Mouse (Mus musculus) lung, embryonic 15.5 days (tissue): ENCODE data around the gene Sertad1. TPM values are rescaled to one million over a fixed set of nuclear protein-coding genes. Genes with fewer than 3 reads are reported as not detected.

Experiments
- ATAC-seq: fragments of 200-750 bp; cut with Nextera tagmentation; 2 replicates; pipeline ENCODE4 v1.8.0; 2017; ENCODE audit warnings: moderate number of reproducible peaks, borderline replicate concordance; ENCODE audit not compliant: low FRiP score, low TSS enrichment; ENCODE audit errors: extremely low read depth
- H3K27ac ChIP-seq: fragments of 300-500 bp; sonication (generic); 2 replicates; pipeline ENCODE4 v1.5.1; 2015; ENCODE audit warnings: moderate library complexity, mild to moderate bottlenecking, inconsistent platforms
- H3K27me3 ChIP-seq: fragments of 300-500 bp; sonication (generic); 2 replicates; pipeline ENCODE4 v1.6.1; 2015; ENCODE audit warnings: inconsistent platforms
- H3K36me3 ChIP-seq: fragments of 300-500 bp; sonication (generic); 2 replicates; pipeline ENCODE4 v1.6.1; 2015; ENCODE audit warnings: inconsistent platforms
- H3K4me1 ChIP-seq: fragments of 300-500 bp; sonication (generic); 2 replicates; pipeline ENCODE4 v1.6.1; 2015; ENCODE audit warnings: inconsistent platforms
- H3K4me2 ChIP-seq: fragments of 300-500 bp; sonication (generic); 2 replicates; pipeline ENCODE4 v1.6.1; 2015; ENCODE audit warnings: inconsistent platforms, mild to moderate bottlenecking, moderate library complexity
- H3K4me3 ChIP-seq: fragments of 300-500 bp; sonication (generic); 2 replicates; pipeline ENCODE4 v1.5.1; 2015; ENCODE audit warnings: mild to moderate bottlenecking, inconsistent platforms
- H3K9ac ChIP-seq: fragments of 300-500 bp; sonication (generic); 2 replicates; pipeline ENCODE4 v1.6.1; 2015; ENCODE audit warnings: inconsistent platforms
- H3K9me3 ChIP-seq: fragments of 300-500 bp; sonication (generic); 2 replicates; pipeline ENCODE4 v1.6.1; 2016; ENCODE audit warnings: inconsistent platforms
- WGBS: fragments of 180-500 bp; shearing (Covaris S2); methylation state at CpG from one replicate; pipeline ENCODE4 v1.1.7; 2015; 5-methylcytosine and 5-hydroxymethylcytosine counted together
- polyA plus RNA-seq: library from polyadenylated mRNA; unstranded; fragments of >200 nt; fragmentation: Nextera tagmentation; extraction: Ambion mirVana; gene quantifications from 2 replicates; pipeline ENCODE4 v1.2.1, GENCODE M21; 2015

Gene Sertad1
- polyA plus RNA-seq, 1 experiment from 2014 or later = 49.6 TPM

DNA sequence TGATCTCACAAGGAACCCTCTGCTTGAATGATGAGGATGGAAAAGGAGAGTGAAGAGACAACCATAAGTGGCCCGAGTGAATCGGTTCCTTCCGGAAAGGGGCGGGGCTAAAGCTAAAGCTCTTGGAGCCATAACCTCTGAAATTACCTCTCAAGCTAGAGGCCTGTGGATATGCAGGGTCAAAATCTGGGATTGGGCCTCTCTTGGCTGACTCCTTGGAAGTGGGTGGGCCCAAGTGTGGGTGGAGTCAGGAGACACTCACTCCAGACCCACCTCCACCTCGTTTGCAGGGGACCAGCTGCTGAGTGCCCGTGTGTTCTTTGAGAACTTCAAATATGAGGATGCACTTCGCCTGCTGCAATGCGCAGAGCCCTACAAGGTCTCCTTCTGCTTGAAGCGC, 28.3 kb downstream of the Sertad1 start:
- Histone ChIP-seq H3K4me3 (no peak overlapping the region), H3K36me3 (0 out of 2 replicates have a peak, but pooled peaks cover 3% of the 10 kb centered on the region), H3K27ac (no peak overlapping the region), H3K9me3 (no peaks in the 10 kb centered on the region), H3K9ac (no peak overlapping the region), H3K27me3 (no peaks in the 10 kb centered on the region), H3K4me2 (no peak overlapping the region), H3K4me1 (no peaks in the 10 kb centered on the region)
- ATAC-seq = no peak
- 67% methylated on average over 9 of the region's 9 CpGs for WGBS

DNA sequence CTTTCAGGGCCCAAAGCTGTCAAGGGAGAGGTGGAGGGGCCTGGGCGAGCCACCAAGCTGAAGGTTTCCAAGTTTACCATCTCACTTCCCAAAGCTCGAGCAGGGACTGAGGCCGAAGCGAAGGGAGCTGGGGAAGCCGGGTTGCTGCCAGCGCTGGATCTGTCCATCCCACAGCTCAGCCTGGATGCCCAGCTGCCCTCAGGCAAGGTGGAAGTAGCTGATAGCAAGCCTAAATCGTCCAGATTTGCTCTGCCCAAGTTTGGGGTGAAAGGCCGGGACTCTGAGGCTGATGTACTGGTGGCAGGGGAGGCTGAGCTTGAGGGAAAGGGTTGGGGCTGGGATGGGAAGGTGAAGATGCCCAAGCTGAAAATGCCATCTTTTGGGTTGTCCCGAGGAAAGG, 31.6 kb downstream of the Sertad1 start:
- 83% methylated on average over 9 of the region's 9 CpGs for WGBS
- Histone ChIP-seq H3K27me3 (no peaks in the 10 kb centered on the region), H3K4me1 (no peaks in the 10 kb centered on the region)

DNA sequence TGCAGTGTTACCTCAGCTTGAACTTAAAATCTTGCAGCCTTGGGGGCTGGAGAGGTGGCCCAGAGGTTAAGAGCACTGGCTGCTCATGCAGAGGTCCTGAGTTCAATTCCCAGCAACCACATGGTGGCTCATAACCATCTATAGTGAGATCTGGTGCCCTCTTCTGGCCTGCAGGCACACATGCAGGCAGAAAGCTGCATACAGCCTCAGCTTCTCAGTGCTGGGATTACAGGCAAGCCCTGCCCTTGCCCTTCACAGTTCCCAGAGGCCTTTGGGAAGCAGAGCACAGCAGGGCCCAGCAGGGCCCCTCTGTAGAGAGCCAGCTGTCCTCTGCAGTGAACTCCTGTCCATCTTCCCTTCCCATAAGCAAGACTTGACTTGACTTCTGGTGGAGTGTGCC, 33.4 kb downstream of the Sertad1 start:
- Histone ChIP-seq H3K27me3 (no peaks in the 10 kb centered on the region), H3K9me3 (no peaks in the 10 kb centered on the region), H3K4me3 (no peak overlapping the region), H3K27ac (no peak overlapping the region), H3K4me1 (no peaks in the 10 kb centered on the region), H3K9ac (no peak overlapping the region), H3K4me2 (no peak overlapping the region), H3K36me3 (0 out of 2 replicates have a peak, but pooled peaks cover 3% of the 10 kb centered on the region)
- ATAC-seq = no peak

More for the DNA sequence above, 31.6 kb downstream of the Sertad1 start:
- H3K4me3 ChIP-seq = no peak overlapping the region
- no peaks in the 10 kb centered on the region for H3K9me3 ChIP-seq
- H3K4me2 ChIP-seq = no peak overlapping the region
- ATAC-seq = no peak
- 0 out of 2 replicates have a peak, but pooled peaks cover 3% of the 10 kb centered on the region for H3K36me3 ChIP-seq
- H3K27ac ChIP-seq = no peak overlapping the region
- no peak overlapping the region for H3K9ac ChIP-seq

DNA sequence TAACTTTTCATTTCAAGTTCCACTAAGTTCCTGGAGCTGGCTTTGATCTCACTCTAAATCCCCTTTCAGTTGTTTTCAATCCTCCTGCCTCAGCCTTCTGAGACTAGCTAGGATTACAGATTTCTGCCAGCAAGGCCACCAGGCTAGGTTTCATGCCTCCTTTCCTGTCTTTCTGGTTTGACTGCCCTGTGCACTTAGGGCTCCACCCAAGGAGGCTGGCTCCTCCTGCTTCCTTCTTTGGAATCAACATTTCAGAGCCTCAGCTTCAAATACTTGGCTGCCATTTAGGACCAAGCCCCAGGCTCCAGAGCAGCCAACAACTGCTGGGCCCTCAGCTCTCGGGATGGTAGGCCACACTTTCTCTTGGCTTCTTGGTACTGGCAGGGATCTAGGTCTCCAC, 33.9 kb downstream of the Sertad1 start:
- Histone ChIP-seq H3K4me3 (no peak overlapping the region), H3K27me3 (no peaks in the 10 kb centered on the region), H3K9ac (no peak overlapping the region), H3K4me2 (no peak overlapping the region), H3K9me3 (no peaks in the 10 kb centered on the region), H3K27ac (no peak overlapping the region), H3K36me3 (0 out of 2 replicates have a peak, but pooled peaks cover 3% of the 10 kb centered on the region), H3K4me1 (no peaks in the 10 kb centered on the region)
- WGBS = 40% methylated on average over 1 of the region's 1 CpGs
- no peak for ATAC-seq

DNA sequence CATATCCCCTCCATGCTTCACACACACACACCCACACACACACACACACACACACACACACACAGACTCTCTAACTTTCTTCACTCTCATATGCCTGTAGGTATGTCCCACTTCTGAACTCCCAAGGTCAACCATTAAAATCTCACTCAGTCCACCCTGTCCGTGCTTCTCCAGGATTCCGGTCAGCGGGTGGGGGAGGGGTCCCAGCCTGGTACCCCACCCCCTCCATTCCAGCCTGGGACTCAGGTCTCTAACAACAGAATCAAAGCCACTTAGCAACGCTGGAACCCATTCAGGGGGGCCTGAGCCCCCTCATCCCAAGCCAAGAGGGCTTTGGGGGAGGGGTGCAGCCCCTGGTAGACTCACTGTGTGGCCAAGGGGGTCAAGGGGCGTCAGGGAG, 36.3 kb downstream of the Sertad1 start, which contains the start of gene Hipk4:
Hipk4 (plus strand) TSS at position 301 of the 400 bp plus-strand sequence.
- Histone ChIP-seq H3K9ac (no peak within 1 kb of the TSS), H3K9me3 (no peaks in the 10 kb centered on the region), H3K4me1 (no peaks in the 10 kb centered on the region), H3K27me3 (no peaks in the 10 kb centered on the region), H3K4me2 (no peak within 1 kb of the TSS), H3K36me3 (no peaks in the 10 kb centered on the region), H3K4me3 (no peak within 1 kb of the TSS), H3K27ac (no peak within 1 kb of the TSS)
- WGBS = 46% methylated on average over 5 of the region's 5 CpGs
- ATAC-seq = no peak

DNA sequence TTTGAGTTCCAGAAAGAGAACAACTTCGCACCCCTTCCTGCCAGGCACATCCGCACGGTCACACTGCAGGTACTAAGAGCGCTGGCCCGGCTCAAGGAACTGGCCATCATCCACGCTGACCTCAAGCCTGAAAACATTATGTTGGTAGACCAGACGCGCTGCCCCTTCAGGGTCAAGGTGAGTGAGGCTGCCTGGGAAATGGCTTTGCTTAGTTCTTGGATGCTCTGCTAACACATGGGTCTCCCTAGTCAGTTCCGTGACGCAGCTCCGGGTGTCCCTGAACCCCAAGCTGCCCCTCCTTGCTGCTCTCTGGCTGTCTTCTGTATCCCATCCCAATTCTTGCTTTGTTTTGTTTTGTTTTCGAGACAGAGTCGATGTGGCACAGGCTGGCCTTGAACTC, 37.1 kb downstream of the Sertad1 start:
- WGBS = 90% methylated on average over 13 of the region's 13 CpGs
- Histone ChIP-seq H3K4me2 (no peak overlapping the region), H3K36me3 (no peaks in the 10 kb centered on the region), H3K27ac (no peak overlapping the region), H3K9me3 (no peaks in the 10 kb centered on the region), H3K4me3 (no peak overlapping the region), H3K4me1 (no peaks in the 10 kb centered on the region), H3K9ac (no peak overlapping the region), H3K27me3 (no peaks in the 10 kb centered on the region)
- no peak for ATAC-seq

DNA sequence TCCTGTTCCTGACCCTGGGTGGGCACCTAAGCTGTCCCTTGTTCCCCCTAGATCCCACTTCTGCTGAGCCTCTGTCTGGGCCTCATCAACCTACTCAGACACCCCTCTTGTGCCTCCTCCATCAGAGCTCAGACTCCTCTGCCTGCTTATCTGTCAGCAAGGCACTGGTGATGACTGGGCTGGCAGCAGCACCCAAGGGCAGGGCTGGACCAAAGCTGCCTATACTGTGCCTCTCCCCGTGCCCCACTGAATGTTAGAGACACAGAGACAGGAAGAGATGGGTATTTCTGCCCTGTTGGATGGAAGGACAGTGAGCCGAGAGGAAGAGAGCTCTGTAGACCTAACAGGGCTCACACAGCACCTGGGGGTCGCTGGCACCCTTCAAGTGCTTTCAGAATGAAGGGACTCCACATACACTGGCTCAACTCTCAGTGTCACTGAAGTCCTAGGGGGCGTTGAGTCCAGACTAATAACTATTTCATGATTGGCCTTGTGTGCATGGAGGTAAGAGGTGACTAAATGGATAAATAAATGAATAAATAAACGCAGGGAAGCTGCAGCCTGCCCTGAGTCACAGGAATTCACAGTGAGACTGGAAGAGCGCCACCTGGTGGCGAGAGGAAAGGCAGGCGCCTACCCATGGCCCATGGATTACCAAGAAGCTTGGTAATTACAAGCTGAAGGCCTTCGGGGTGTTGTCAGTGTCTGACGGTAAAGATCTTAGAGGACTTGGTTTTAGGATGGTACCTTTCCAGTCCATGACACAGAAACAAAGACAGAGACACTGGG, 39.5 kb downstream of the Sertad1 start:
- Histone ChIP-seq H3K4me1 (no peaks in the 10 kb centered on the region), H3K27ac (no peak overlapping the region), H3K27me3 (no peaks in the 10 kb centered on the region), H3K4me3 (no peak overlapping the region), H3K4me2 (no peak overlapping the region), H3K36me3 (no peaks in the 10 kb centered on the region), H3K9me3 (no peaks in the 10 kb centered on the region), H3K9ac (no peak overlapping the region)
- peak; percentile 45; the same call in 1 of the 2 replicates for ATAC-seq
- 23% methylated on average over 10 of the region's 10 CpGs for WGBS

DNA sequence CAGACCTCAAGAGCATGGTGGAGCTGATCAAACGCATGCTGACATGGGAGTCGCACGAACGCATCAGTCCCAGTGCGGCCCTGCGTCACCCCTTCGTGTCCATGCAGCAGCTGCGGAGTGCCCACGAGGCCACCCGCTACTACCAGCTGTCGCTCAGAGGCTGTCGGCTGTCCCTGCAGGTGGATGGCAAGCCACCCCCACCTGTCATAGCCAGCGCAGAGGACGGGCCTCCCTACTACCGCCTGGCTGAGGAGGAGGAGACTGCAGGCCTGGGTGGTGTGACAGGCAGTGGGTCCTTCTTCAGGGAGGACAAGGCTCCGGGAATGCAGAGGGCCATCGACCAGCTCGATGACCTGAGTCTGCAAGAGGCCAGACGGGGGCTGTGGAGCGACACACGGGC, 42.4 kb downstream of the Sertad1 start:
- H3K4me1 ChIP-seq = no peaks in the 10 kb centered on the region
- H3K4me3 ChIP-seq = no peak overlapping the region
- 74% methylated on average over 21 of the region's 21 CpGs for WGBS
- no peaks in the 10 kb centered on the region for H3K27me3 ChIP-seq
- no peak overlapping the region for H3K4me2 ChIP-seq
- H3K9me3 ChIP-seq = no peaks in the 10 kb centered on the region
- ATAC-seq = no peak
- no peak overlapping the region for H3K27ac ChIP-seq
- no peak overlapping the region for H3K9ac ChIP-seq
- 0 out of 2 replicates have a peak, but pooled peaks cover 2% of the 10 kb centered on the region for H3K36me3 ChIP-seq

DNA sequence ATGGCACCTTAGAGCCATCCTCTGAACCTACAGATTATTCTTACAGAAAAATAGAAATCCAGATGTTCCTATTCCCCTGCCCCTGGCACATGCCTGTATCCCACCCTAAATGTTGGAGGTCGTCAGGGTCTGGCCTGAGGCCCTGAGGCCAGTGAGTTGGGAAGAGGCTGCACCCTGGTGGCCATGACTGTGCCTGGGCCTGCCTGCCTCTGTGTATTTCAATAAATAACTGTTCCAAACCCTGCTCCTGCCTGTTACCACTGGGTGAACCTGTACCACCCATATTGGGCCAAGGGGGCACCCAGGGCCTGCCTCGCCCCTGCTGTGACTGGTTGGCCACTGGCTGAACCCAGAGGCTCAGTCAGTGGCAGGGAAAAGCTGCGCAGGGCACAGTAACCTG, 44.2 kb downstream of the Sertad1 start:
- WGBS = 81% methylated on average over 3 of the region's 3 CpGs
- Histone ChIP-seq H3K27me3 (no peaks in the 10 kb centered on the region), H3K9me3 (no peaks in the 10 kb centered on the region), H3K27ac (no peak overlapping the region), H3K4me2 (no peak overlapping the region), H3K36me3 (peaks cover 9% of the 10 kb centered on the region; the same call in 1 of the 2 replicates), H3K4me3 (no peak overlapping the region), H3K4me1 (no peaks in the 10 kb centered on the region), H3K9ac (no peak overlapping the region)
- ATAC-seq = no peak

DNA sequence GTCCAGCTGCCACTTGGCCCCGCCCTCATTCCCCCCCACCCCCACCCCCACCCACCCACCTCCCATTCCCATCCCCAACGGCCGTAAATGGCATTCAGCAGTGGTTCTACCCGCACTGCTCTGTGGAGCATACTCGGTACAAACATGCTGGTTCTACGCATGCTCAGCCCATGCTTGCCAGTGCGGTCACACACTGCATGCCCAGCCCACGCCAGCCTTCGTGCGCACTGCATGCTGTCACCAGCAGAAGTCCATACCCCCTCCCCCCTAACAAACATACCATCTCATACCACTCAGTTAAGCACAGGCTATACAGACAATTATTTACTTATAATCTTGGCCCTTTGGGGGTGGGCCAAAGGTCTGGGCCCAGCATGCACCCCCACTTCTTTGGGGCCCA, 45.0 kb downstream of the Sertad1 start:
- Histone ChIP-seq H3K9ac (no peak overlapping the region), H3K27ac (no peak overlapping the region), H3K27me3 (no peaks in the 10 kb centered on the region), H3K4me2 (no peak overlapping the region), H3K36me3 (peaks cover 16% of the 10 kb centered on the region), H3K4me3 (no peak overlapping the region), H3K9me3 (no peaks in the 10 kb centered on the region), H3K4me1 (no peaks in the 10 kb centered on the region)
- no peak for ATAC-seq
- 80% methylated on average over 10 of the region's 10 CpGs for WGBS

DNA sequence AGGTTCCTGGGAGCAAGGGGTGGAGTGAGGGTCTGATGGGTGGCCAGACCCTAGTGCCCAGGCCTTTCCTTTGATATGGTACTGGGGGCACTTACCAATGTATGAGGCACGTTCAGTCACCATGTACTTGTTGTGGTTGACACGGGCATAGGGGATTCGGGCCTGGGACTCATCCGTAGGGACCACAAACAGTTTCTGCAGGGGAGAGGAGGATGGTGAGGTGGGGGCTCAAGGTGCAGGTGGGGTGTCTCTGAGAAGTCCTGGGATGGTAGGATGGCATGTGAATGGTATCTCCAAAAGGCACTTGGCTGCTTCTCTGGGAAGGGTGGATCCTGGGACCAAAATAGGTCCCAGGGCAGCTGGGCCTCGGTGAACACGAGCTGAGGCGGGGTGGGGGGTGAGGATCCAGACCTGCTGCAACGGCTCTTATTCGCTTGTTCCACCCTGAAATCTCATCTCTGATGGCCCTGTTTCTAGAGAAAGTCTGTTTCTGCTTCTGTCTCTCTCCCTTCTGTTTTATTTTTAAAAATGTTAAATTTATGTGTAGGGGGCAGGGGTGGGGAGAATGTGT, 45.9 kb downstream of the Sertad1 start:
- WGBS = 84% methylated on average over 9 of the region's 9 CpGs
- Histone ChIP-seq H3K4me3 (no peak overlapping the region), H3K27me3 (no peaks in the 10 kb centered on the region), H3K36me3 (peaks cover 16% of the 10 kb centered on the region), H3K4me1 (no peaks in the 10 kb centered on the region), H3K4me2 (no peak overlapping the region), H3K9me3 (no peaks in the 10 kb centered on the region), H3K27ac (no peak overlapping the region), H3K9ac (no peak overlapping the region)
- ATAC-seq = no peak

DNA sequence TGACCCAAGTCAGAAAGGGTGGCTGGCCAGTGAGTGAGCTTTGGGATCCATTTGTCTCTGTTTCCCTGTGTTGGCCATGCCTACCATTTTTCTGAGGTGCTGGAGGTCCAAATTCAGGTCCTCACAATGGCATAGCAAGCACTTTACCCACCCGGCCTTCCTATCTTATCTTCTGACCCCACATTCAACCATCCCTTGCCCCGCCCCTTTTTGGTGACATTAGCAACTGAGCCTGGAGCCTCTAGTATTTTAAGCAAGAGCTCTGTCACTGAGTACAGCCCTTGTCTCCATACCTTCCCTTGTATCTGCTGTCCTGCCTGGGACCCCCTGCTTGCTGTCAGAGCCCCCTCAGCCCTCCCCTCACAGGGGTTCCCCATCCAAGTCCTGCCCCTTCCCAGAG, 48.7 kb downstream of the Sertad1 start:
- no peak overlapping the region for H3K27ac ChIP-seq
- H3K4me1 ChIP-seq = no peaks in the 10 kb centered on the region
- no peaks in the 10 kb centered on the region for H3K9me3 ChIP-seq
- H3K4me2 ChIP-seq = no peak overlapping the region
- ATAC-seq = no peak
- peaks cover 16% of the 10 kb centered on the region for H3K36me3 ChIP-seq
- no peaks in the 10 kb centered on the region for H3K27me3 ChIP-seq
- no peak overlapping the region for H3K9ac ChIP-seq
- WGBS = 63% methylated on average over 2 of the region's 2 CpGs
- no peak overlapping the region for H3K4me3 ChIP-seq
